Mouse (Mus musculus) forebrain, embryonic 10.5 days (tissue): ENCODE data around the gene Gabarap. TPM values are rescaled to one million over a fixed set of nuclear protein-coding genes. Genes with fewer than 3 reads are reported as not detected.

Experiments
- DNase-seq: peaks from one replicate; pipeline ENCODE4 v3.0.0-alpha.2; 2017; ENCODE audit warnings: low spot score; ENCODE audit errors: extremely low spot score
- H3K27ac ChIP-seq: fragments of 300-500 bp; sonication (generic); 2 replicates; pipeline ENCODE4 v1.5.1; 2016; ENCODE audit warnings: mild to moderate bottlenecking
- H3K27me3 ChIP-seq: fragments of 300-500 bp; sonication (generic); 2 replicates; pipeline ENCODE4 v1.6.1; 2016; ENCODE audit warnings: mild to moderate bottlenecking; ENCODE audit not compliant: poor library complexity, severe bottlenecking
- H3K36me3 ChIP-seq: fragments of 300-500 bp; sonication (generic); replicated peaks from 2 replicates; pipeline ENCODE4 v1.6.1; 2016; ENCODE audit warnings: mild to moderate bottlenecking, moderate library complexity
- H3K4me1 ChIP-seq: fragments of 300-500 bp; sonication (generic); 2 replicates; pipeline ENCODE4 v1.6.1; 2016
- H3K4me3 ChIP-seq: fragments of 300-500 bp; sonication (generic); 2 replicates; pipeline ENCODE4 v1.5.1; 2016; ENCODE audit warnings: mild to moderate bottlenecking, moderate library complexity
- H3K9me3 ChIP-seq: fragments of 300-500 bp; sonication (generic); 2 replicates; pipeline ENCODE4 v1.6.1; 2016; ENCODE audit warnings: mild to moderate bottlenecking, moderate library complexity
- WGBS: fragments of 180-500 bp; shearing (Covaris S2); methylation state at CpG from one replicate; pipeline ENCODE4 v1.1.7; 2016; 5-methylcytosine and 5-hydroxymethylcytosine counted together
- polyA plus RNA-seq: library from polyadenylated mRNA; unstranded; fragments of >200 nt; fragmentation: Nextera tagmentation; extraction: Ambion mirVana; gene quantifications from 2 replicates; pipeline ENCODE4 v1.2.1, GENCODE M21; 2016

The Gabarap gene
- polyA plus RNA-seq, 1 experiment from 2014 or later, result 331 TPM

DNA sequence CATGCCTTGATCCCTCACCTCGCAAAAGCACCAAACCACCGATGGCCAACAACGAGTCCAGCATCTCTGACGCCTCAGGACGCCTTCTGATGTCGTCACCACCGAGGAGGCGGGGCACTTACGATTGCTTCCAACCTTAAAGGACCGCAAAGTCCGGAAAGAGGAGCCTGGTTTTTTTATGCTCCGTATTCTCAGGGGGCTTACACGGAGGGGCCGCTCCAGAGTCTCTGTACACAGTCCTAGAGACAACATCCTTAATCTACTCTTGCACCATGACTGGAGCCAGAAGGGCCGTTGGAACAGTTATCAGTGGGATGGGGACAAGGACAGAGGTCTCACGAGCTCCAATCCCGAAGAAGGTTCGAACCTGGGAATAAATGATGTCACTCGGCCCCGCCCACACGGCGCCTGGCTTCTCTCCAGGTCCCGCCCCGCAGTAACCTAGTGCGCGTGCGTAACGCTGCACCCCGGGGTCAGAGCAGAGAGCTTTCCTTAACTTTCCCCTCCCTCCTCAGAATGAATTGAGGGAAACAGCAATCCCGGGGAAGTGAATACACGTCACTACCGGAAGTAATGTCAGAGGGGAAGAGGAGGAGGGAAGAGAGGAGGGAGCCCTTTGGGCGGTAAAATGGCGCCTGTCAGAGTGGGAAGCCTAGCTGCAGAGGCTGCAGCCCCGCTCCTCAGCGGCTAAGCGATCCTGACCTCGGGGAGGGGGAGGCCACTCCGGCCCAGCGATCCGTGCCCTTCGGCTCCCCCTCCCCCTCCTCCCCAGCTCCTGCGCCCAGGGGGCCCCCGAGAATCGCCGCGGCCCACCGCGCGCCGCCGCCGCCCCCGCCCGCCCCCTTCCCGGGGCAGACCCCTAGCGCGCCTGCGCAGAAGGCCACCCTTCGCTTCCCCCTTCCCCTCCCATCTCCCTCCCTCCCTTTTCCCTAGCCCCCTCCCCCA lies 10.5 kb upstream of the Gabarap start:
- H3K9me3 ChIP-seq, result no peaks in the 10 kb centered on the region
- peak overlapping the region; percentile 99 for H3K4me3 ChIP-seq
- peaks cover 66% of the 10 kb centered on the region for H3K36me3 ChIP-seq
- DNase-seq, result peak; percentile 99
- peak overlapping the region; percentile 99 for H3K27ac ChIP-seq
- WGBS, result under 1% methylated on average over 39 of the region's 60 CpGs
- H3K4me1 ChIP-seq, result peaks cover 38% of the 10 kb centered on the region
- H3K27me3 ChIP-seq, result no peaks in the 10 kb centered on the region

DNA sequence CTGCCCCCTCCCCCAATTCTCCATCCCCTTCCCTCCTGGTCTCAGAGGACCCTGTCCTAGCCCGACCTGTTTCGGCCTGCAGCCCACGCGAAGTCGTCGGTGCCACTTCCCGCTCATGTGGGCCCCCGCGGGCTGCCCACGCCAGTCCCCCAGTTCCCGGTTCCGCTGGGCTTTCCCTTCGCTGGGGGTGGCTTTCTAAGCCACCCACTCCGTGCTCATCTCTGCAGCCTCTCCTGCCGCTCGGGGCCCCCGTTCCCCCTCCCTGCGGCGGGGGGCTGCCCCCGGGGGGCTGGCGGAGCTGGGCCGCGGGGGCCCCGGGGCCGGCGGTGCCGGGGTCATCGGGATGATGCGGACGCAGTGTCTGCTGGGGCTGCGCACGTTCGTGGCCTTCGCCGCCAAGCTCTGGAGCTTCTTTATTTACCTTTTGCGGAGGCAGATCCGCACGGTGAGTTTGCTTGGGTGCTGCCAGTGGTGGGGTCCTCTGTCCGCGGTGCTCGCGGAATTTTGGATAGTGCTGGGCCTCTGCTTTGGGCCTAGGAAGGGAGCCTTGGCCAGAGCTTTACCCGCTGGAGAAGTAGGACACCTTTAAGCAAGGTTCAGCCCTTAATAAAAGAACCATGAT lies 9.7 kb upstream of the Gabarap start, which contains the start of gene Ctdnep1:
Gene Ctdnep1, plus strand, starts transcription at position 16 of the 622 bp plus-strand sequence.
- H3K27ac ChIP-seq, result peak within 1 kb of the TSS; percentile 99
- H3K4me3 ChIP-seq, result peak within 1 kb of the TSS; percentile 99
- peak; percentile 44 for DNase-seq
- no peaks in the 10 kb centered on the region for H3K9me3 ChIP-seq
- H3K4me1 ChIP-seq, result peaks cover 38% of the 10 kb centered on the region
- H3K36me3 ChIP-seq, result peaks cover 64% of the 10 kb centered on the region
- H3K27me3 ChIP-seq, result no peaks in the 10 kb centered on the region
- under 1% methylated on average over 43 of the region's 43 CpGs for WGBS

DNA sequence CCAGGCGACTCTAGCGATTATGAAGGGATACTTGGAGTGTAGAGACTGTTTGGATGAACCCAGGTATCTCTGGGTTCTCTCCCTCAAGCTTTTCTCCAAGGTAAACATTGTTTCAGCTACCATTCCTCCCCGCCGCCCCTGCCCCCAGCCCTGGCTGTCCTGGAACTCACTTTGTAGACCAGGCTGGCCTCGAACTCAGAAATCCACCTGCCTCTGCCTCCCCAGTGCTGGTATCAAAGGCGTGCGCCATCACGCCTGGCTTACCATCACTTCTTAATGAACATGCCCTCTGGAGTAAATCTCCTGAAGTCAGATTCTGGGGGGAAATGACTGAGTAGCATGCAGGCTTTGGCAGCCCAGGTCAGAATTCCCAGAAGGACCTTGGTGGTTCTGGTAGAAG lies 8.7 kb upstream of the Gabarap start, which contains the start of gene Elp5:
Gene Elp5, minus strand, starts transcription at position 293 of the 400 bp plus-strand sequence.
- 67% methylated on average over 8 of the region's 8 CpGs for WGBS
- Histone ChIP-seq H3K36me3 (peaks cover 64% of the 10 kb centered on the region), H3K4me1 (peaks cover 38% of the 10 kb centered on the region), H3K27ac (peak within 1 kb of the TSS; percentile 99), H3K9me3 (no peaks in the 10 kb centered on the region), H3K27me3 (no peaks in the 10 kb centered on the region), H3K4me3 (peak within 1 kb of the TSS; percentile 99)
- no peak for DNase-seq

DNA sequence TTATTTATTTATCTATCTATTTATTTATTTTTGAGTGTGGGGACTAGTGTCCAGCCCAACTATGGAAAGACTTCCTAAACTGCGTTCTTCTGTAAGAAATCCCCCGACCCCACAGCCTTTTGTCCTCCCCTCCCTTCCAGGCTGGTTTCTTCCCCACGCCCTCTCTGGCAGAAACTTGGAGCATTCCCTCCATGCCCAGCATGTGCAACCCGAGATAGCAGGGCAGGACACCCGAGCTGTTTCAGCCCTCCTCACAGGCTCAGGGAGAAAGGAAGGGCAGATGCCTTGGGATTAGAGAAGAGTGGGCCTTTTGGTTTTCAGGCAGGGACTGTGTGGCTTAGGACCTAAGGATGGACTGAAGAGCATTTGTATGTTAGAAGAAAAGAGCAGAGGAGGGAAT lies 8.1 kb upstream of the Gabarap start:
- H3K4me3 ChIP-seq, result peak overlapping the region; percentile 99
- WGBS, result 50% methylated on average over 5 of the region's 5 CpGs
- H3K9me3 ChIP-seq, result no peaks in the 10 kb centered on the region
- peaks cover 38% of the 10 kb centered on the region for H3K4me1 ChIP-seq
- no peak for DNase-seq
- no peaks in the 10 kb centered on the region for H3K27me3 ChIP-seq
- peak overlapping the region; percentile 99 for H3K27ac ChIP-seq
- peaks cover 64% of the 10 kb centered on the region for H3K36me3 ChIP-seq

DNA sequence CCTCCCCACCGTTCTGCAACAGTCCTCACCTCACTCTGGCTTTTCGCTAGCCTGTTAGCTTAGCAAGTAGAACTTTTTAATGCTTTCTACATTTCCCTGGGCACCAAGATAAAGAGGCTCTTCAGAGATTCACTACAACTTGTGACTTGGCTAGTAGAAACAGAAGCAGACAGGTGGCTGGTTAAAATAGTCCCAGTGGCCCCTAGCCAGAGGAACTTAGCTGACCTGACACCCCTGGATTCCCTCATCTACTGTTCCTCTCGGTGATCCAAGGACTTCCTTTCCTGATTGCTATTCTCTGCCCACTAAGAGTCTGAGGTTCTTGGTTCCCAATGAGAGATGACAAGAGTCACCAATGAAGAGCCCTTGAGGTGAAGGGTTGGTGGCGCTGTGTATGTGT lies 7.6 kb upstream of the Gabarap start:
- Histone ChIP-seq H3K4me3 (peak overlapping the region; percentile 99), H3K9me3 (no peaks in the 10 kb centered on the region), H3K27ac (peak overlapping the region; percentile 99; the same call in 1 of the 2 replicates), H3K36me3 (peaks cover 64% of the 10 kb centered on the region), H3K27me3 (no peaks in the 10 kb centered on the region), H3K4me1 (peaks cover 38% of the 10 kb centered on the region)
- 84% methylated on average over 4 of the region's 4 CpGs for WGBS
- no peak for DNase-seq

DNA sequence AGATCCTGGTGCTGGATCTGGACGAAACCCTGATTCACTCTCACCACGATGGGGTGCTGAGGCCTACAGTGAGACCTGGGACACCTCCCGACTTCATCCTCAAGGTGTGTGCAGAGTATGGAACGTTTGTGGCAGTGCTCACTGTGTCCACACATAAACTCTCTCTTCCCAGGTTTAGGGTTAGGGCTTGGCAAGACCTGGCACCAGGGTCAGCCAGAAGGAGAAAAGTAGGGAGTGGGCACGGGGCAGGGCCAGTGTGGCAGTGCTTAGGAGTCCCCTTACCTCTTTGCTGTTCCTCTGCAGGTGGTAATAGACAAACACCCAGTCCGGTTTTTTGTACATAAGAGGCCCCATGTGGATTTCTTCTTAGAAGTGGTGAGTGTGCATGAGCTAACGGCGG lies 6.5 kb upstream of the Gabarap start:
- no peaks in the 10 kb centered on the region for H3K9me3 ChIP-seq
- no peak overlapping the region for H3K27ac ChIP-seq
- DNase-seq, result no peak
- H3K27me3 ChIP-seq, result no peaks in the 10 kb centered on the region
- no peak overlapping the region for H3K4me3 ChIP-seq
- H3K36me3 ChIP-seq, result peaks cover 69% of the 10 kb centered on the region
- peaks cover 29% of the 10 kb centered on the region for H3K4me1 ChIP-seq
- WGBS, result 93% methylated on average over 8 of the region's 8 CpGs

DNA sequence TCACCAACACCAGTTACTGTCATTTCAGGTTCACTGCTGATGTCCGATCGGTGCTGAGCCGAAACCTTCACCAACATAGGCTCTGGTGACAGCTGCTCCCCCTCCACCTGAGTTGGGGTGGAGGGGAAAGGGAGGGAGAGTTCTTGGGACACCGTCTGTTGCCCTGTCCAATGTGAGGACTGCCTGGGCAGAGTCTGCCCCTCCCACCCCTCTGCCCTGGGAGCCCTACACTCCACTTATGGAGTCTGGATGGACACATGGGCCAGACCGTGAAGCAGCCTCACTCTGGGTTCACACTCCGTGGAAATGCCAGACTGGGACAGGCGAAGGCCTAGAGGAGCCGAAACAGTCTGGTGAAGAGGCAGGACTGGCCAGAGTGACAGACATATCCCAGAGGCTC lies 994 bp upstream of the Gabarap start:
- Histone ChIP-seq H3K4me3 (peak overlapping the region; percentile 85; the same call in 1 of the 2 replicates), H3K9me3 (no peaks in the 10 kb centered on the region), H3K36me3 (peaks cover 72% of the 10 kb centered on the region), H3K4me1 (peaks cover 25% of the 10 kb centered on the region), H3K27ac (no peak overlapping the region; the same call in 1 of the 2 replicates), H3K27me3 (no peaks in the 10 kb centered on the region)
- DNase-seq, result no peak
- 93% methylated on average over 8 of the region's 8 CpGs for WGBS

DNA sequence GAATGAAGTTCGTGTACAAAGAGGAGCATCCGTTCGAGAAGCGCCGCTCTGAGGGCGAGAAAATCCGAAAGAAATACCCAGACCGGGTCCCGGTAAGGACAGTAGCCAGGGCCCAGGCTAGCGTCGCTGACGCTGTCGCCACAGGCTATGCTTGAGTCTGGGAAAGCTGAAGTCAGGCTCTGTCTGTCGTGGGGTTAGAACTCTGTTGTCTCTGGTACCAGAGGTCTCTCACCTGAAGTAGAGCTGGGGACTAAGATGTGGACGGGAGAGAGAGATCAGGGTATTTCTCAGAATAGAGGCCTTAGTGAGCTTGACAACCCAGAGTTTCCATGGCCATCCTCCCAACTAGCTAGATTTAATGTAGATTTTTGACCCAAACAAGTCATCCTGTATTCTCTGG lies 768 bp downstream of the Gabarap start:
- peak overlapping the region; percentile 93 for H3K27ac ChIP-seq
- no peaks in the 10 kb centered on the region for H3K27me3 ChIP-seq
- H3K4me3 ChIP-seq, result peak overlapping the region; percentile 85
- WGBS, result under 1% methylated on average over 15 of the region's 15 CpGs
- no peaks in the 10 kb centered on the region for H3K9me3 ChIP-seq
- peaks cover 56% of the 10 kb centered on the region for H3K36me3 ChIP-seq
- peaks cover 27% of the 10 kb centered on the region for H3K4me1 ChIP-seq
- DNase-seq, result no peak

DNA sequence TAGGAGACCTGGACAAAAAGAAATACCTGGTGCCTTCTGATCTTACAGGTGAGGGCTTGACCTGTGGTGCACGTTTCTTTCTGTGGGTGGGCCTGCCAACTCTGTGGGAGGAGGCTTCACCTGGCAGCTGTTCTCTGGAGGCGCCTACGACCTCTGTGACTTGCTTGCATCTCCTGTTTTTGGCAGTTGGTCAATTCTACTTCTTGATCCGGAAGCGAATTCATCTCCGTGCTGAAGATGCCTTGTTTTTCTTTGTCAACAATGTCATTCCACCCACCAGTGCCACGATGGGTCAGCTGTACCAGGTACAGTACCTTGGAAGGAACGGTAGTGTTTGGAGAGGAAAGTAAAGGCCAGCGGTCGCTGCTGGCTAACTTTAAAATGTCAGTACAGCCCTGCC lies 1.5 kb downstream of the Gabarap start:
- Histone ChIP-seq H3K27ac (no peak overlapping the region), H3K36me3 (peaks cover 49% of the 10 kb centered on the region)
- 84% methylated on average over 10 of the region's 10 CpGs for WGBS

DNA sequence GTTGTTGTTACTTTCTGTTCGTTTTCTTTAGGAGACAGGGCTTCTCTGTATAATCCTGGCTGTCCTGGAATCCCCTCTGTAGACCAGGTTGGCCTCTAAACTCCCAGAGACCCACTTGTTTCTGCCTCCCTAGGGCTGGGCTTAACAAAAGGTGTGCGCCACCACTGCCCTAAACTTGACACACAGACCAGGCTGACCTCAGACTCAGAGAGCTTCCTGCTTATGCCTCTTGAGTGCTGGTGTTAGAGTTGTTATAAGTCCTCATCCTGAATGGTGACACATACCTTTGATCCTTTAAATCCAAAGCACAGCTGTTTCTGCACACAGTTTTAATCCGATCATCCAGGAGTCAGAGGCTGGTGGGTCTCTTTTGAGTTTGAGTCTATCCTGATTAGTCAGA lies 2.0 kb downstream of the Gabarap start:
- peaks cover 36% of the 10 kb centered on the region for H3K4me1 ChIP-seq
- peaks cover 48% of the 10 kb centered on the region for H3K36me3 ChIP-seq
- no peaks in the 10 kb centered on the region for H3K27me3 ChIP-seq
- WGBS, result 89% methylated on average over 3 of the region's 3 CpGs
- H3K9me3 ChIP-seq, result no peaks in the 10 kb centered on the region
- DNase-seq, result no peak
- peak overlapping the region; percentile 85; the same call in 1 of the 2 replicates for H3K4me3 ChIP-seq
- no peak overlapping the region for H3K27ac ChIP-seq

More for the DNA sequence above, 1.5 kb downstream of the Gabarap start:
- no peaks in the 10 kb centered on the region for H3K9me3 ChIP-seq
- peak overlapping the region; percentile 85 for H3K4me3 ChIP-seq
- peaks cover 30% of the 10 kb centered on the region for H3K4me1 ChIP-seq
- no peaks in the 10 kb centered on the region for H3K27me3 ChIP-seq
- DNase-seq, result no peak

DNA sequence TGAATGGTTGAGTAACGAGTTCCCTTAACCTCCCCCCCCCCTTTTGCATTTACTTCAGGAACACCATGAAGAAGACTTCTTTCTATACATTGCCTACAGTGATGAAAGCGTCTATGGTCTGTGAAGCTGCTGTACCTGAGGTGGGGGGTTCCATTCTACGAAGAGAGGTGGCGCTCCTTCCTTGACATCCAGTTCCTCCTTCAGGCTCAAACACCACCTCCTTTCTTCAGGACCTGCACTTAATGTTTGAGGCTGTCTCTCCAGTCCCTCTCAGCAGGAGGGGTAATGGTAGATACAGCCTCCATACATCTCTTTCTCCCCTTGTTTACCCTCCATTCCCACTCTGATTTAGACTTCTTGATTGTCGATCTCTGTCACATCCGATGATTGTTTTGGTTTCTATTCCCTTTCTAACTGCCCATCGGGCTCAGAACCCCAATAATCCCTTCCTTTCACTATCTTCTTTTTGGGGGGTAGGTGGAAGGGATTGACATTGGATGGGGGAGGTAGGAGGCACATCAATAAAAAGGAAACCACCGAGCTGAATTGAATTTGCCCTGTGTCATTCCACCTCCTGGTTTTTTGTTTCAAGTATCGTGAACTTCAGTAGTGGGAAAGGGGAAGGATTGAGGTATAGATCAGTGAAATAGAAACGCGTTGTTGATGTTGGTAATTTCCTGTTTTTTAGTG lies 3.6 kb downstream of the Gabarap start:
- Histone ChIP-seq H3K4me1 (peaks cover 47% of the 10 kb centered on the region), H3K9me3 (no peaks in the 10 kb centered on the region), H3K4me3 (peak overlapping the region; percentile 76), H3K36me3 (peaks cover 48% of the 10 kb centered on the region), H3K27me3 (no peaks in the 10 kb centered on the region), H3K27ac (no peak overlapping the region)
- 88% methylated on average over 11 of the region's 11 CpGs for WGBS
- no peak for DNase-seq

DNA sequence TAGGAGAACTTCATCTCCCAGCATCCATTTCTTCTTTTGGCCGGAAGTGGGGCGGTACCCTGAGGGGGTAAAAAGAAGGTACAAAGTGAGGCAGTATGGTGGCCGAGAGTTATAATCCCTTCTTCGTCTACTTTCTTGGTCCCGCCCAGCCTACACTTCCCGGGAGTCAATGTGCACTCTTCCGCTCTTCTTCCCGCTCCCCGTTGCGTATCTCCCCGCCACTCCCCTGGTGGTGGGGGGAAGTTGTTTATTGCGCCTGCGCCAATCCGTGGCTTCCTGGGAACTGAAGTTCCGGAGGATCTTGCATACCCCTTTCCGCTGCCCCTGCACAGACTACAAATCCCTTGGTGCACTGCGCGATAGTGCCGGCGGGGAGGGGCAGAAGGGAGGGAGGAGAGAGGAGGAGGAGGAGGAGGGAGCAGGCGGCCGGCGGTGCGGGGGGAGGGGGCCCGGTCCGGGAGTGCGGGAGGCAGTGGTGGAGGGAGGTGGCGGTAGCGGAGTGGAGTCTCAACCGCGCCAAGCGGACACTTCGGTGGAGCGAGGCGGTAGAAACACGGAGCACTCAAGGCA lies 4.5 kb downstream of the Gabarap start, which contains the start of gene Phf23:
Gene Phf23, plus strand, starts transcription at position 387 of the 570 bp plus-strand sequence.
- H3K36me3 ChIP-seq, result peaks cover 48% of the 10 kb centered on the region
- peak; percentile 99 for DNase-seq
- peak within 1 kb of the TSS; percentile 99 for H3K27ac ChIP-seq
- under 1% methylated on average over 36 of the region's 36 CpGs for WGBS
- H3K4me1 ChIP-seq, result peaks cover 47% of the 10 kb centered on the region
- H3K27me3 ChIP-seq, result no peaks in the 10 kb centered on the region
- H3K9me3 ChIP-seq, result no peaks in the 10 kb centered on the region
- H3K4me3 ChIP-seq, result peak within 1 kb of the TSS; percentile 76
